Mouse (Mus musculus): Measurements from ENCODE around the gene Tmem164. TPM values are rescaled to one million over a fixed set of nuclear protein-coding genes. Genes with fewer than 3 reads are reported as not detected.

Tmem164 gene
- polyA plus RNA-seq, 1 experiment from 2014 or later: 53.7 TPM

DNA sequence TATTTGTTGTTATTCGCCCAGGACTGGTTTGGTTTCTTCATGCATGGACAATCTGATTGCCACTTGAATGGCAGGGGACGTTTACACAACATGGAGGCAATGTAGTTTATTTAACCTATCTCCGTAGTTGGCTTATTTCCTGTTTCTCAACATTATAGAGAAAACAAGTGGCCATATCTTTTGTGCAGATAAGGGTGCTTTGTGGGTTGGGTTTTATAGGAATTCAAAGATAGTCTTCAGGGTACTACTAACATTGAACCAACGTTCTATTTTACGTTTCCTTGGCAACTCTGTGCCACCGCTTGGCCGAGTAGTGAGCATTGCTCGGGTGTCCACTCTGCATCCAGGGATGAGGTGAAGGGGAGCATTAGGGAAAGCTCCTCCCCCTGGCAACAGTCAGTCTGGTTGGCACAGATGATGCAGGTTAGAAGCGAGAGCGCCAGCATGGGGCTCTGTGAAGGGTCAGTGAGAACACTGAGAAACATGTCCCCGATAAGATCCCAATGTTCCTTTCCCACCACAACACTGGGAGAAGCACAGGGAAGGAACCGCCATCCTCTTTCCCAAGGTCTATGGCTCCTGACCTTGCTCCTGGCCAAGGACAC is 148.8 kb downstream of the Tmem164 start:
- 85% methylated on average over 12 of the region's 12 CpGs for WGBS
- H3K27ac ChIP-seq: no peak overlapping the region
- no peak for ATAC-seq (ENCODE audit: insufficient number of reproducible peaks, insufficient read depth, low FRiP score, low TSS enrichment, low read depth)
- 0 out of 2 replicates have a peak, but pooled peaks cover 3% of the 10 kb centered on the region for H3K4me1 ChIP-seq
- H3K9ac ChIP-seq: no peak overlapping the region
- peaks cover 6% of the 10 kb centered on the region; the same call in 1 of the 2 replicates for H3K27me3 ChIP-seq
- no peak overlapping the region for H3K4me2 ChIP-seq
- no peaks in the 10 kb centered on the region for H3K36me3 ChIP-seq
- no peaks in the 10 kb centered on the region for H3K9me3 ChIP-seq
- H3K4me3 ChIP-seq: no peak overlapping the region

DNA sequence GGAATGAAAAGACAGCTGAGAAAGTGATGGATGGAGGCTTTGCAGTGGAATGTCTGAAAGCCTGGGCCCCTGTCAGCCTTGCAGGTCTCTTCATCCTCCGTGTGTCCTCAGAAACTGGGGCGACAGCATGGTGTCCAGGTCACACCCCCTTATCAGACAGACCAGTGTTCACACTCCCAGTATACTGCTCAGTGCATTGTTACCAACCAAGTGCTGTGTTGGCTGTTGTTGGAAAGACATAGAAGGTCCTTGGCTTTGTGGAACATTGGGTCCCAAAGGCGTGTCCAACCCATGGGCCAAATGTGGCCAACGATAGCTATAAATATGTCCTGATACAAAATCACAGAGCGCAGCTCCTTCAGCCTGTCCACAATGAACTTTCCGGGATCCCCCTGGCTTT is 149.4 kb downstream of the Tmem164 start:
- no peak overlapping the region for H3K9ac ChIP-seq
- H3K4me2 ChIP-seq: no peak overlapping the region
- H3K4me1 ChIP-seq: 0 out of 2 replicates have a peak, but pooled peaks cover 3% of the 10 kb centered on the region
- WGBS: 91% methylated on average over 6 of the region's 6 CpGs
- no peak overlapping the region for H3K4me3 ChIP-seq
- no peak overlapping the region for H3K27ac ChIP-seq
- ATAC-seq (ENCODE audit: insufficient number of reproducible peaks, insufficient read depth, low FRiP score, low TSS enrichment, low read depth): no peak
- H3K36me3 ChIP-seq: no peaks in the 10 kb centered on the region
- H3K9me3 ChIP-seq: no peaks in the 10 kb centered on the region
- peaks cover 8% of the 10 kb centered on the region; the same call in 1 of the 2 replicates for H3K27me3 ChIP-seq

DNA sequence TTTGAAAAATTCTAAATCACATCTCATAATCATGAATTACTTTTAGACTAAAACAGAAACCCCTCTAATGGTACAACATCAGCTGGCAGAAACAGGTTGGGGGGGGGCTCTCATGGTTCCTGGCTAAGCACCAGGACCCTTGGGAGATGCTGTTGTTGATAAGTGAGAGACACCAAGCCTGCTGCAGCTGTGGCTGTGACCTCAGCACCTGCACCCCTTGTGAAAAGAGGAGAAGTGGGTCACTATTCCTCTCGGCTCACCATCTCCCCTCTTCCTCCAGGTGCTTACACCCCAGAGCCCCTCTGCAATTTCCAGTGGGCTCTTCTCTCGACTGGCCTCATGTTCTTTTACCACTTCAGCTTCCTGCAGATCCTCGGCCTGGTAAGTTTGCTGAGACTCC is 151.0 kb downstream of the Tmem164 start:
- Histone ChIP-seq H3K27me3 (peaks cover 8% of the 10 kb centered on the region; the same call in 1 of the 2 replicates), H3K4me3 (no peak overlapping the region), H3K27ac (no peak overlapping the region), H3K9ac (no peak overlapping the region), H3K36me3 (no peaks in the 10 kb centered on the region), H3K4me2 (no peak overlapping the region), H3K9me3 (no peaks in the 10 kb centered on the region), H3K4me1 (0 out of 2 replicates have a peak, but pooled peaks cover 3% of the 10 kb centered on the region)
- ATAC-seq (ENCODE audit: insufficient number of reproducible peaks, insufficient read depth, low FRiP score, low TSS enrichment, low read depth): no peak
- 72% methylated on average over 3 of the region's 3 CpGs for WGBS

DNA sequence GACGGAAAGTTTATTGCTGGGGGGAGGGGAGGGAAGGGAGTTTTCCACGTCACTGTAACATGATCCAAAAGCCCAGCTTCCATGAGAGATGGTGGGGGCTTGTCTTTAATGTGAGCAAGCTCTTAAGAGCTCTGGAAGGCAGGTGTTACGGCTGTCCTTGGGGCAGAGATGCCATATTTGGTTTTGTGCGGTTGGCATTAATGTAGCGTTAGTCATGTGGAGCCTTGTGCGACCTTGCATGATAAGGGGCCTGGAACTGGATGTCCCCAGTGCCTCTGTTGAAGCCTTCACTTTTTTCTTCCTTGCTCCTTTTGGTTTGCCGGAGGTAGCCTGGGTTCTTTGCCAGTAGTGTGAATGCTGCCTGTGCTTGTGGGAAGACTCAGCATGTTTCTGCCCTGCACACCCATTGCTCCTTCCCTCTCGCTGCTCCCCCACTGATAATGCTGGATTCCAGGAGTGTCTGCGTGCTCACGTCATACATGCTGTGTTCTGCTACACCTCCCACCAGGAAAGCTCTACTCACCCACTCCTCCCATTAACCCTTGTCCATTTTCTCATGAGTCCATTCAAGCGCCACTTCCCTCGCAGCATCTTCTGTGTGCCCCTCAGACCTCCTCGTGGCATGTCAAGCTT is 152.1 kb downstream of the Tmem164 start:
- ATAC-seq (ENCODE audit: insufficient number of reproducible peaks, insufficient read depth, low FRiP score, low TSS enrichment, low read depth): no peak
- 79% methylated on average over 13 of the region's 13 CpGs for WGBS
- Histone ChIP-seq H3K27ac (no peak overlapping the region), H3K4me1 (0 out of 2 replicates have a peak, but pooled peaks cover 3% of the 10 kb centered on the region), H3K4me2 (no peak overlapping the region), H3K36me3 (no peaks in the 10 kb centered on the region), H3K27me3 (peaks cover 12% of the 10 kb centered on the region; the same call in 1 of the 2 replicates), H3K9me3 (no peaks in the 10 kb centered on the region), H3K9ac (no peak overlapping the region), H3K4me3 (no peak overlapping the region)

DNA sequence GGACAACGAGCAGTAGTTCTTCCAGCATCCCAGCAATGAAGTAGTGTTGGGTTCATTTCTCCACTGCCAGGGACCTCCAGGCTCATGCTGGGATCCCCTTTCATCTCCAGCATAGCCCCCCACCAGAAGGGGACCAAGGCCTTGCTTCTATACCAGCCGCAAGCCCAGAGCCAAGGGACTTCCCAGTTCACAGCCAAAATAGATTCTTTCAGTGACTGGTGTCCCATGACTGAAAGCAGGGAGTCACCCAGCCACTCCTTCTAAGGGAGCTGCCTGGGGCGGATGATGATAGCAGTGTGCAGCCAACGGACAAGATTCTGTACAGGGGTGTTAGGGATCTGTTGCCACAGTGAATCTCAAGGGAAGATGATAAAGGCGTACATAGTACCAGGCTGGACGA is 153.6 kb downstream of the Tmem164 start:
- H3K9ac ChIP-seq: no peak overlapping the region
- 0 out of 2 replicates have a peak, but pooled peaks cover 3% of the 10 kb centered on the region for H3K4me1 ChIP-seq
- H3K4me3 ChIP-seq: no peak overlapping the region
- no peak for ATAC-seq (ENCODE audit: insufficient number of reproducible peaks, insufficient read depth, low FRiP score, low TSS enrichment, low read depth)
- no peaks in the 10 kb centered on the region for H3K36me3 ChIP-seq
- WGBS: 92% methylated on average over 6 of the region's 6 CpGs
- no peaks in the 10 kb centered on the region for H3K9me3 ChIP-seq
- no peak overlapping the region for H3K4me2 ChIP-seq
- no peak overlapping the region for H3K27ac ChIP-seq
- H3K27me3 ChIP-seq: peaks cover 10% of the 10 kb centered on the region; the same call in 1 of the 2 replicates

DNA sequence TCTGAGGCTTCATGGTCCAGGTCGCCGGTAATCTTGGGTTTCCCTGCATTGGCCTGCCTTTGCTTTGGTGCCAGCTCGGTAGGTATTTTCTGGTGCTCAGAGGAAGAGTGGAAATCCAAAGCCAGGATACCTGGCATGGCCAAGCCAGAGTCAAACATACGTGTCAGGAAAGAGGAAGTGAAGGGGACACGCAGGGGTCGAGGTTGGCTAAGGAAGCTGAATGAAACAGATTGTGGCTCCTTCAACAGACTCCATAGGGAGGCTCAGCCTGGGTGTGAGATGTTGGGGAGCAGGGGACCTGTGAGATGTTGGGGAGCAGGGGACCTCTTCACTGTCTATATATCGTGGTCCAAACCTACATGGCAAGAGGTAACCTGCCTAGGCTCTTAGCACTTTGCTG is 155.2 kb downstream of the Tmem164 start:
- no peak overlapping the region for H3K27ac ChIP-seq
- ATAC-seq (ENCODE audit: insufficient number of reproducible peaks, insufficient read depth, low FRiP score, low TSS enrichment, low read depth): no peak
- no peaks in the 10 kb centered on the region for H3K9me3 ChIP-seq
- no peaks in the 10 kb centered on the region for H3K36me3 ChIP-seq
- H3K9ac ChIP-seq: no peak overlapping the region
- no peak overlapping the region for H3K4me2 ChIP-seq
- H3K4me3 ChIP-seq: no peak overlapping the region
- 92% methylated on average over 7 of the region's 7 CpGs for WGBS
- 0 out of 2 replicates have a peak, but pooled peaks cover 3% of the 10 kb centered on the region for H3K4me1 ChIP-seq
- peaks cover 20% of the 10 kb centered on the region; the same call in 1 of the 2 replicates for H3K27me3 ChIP-seq

DNA sequence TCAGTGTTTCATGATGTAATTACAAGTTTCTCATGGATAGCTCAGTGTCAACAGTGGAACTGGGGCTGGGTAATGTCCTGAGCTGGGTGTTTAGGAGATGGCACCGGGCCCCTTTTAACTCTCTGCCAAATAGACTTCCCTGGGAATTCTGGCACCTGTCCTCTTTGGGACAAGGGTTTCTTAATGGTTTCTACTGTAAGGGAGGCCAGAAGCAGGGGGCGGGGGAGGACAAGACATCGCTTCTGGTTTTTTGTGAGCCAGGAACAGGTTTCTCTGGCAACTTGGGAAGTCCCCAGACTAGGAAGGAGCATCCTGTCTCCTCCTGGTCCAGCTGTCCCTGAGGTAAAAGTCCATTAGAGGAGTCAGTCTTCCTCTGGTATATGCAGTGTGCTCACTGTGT is 156.1 kb downstream of the Tmem164 start:
- H3K4me3 ChIP-seq: no peak overlapping the region
- H3K27me3 ChIP-seq: peaks cover 20% of the 10 kb centered on the region; the same call in 1 of the 2 replicates
- no peak for ATAC-seq (ENCODE audit: insufficient number of reproducible peaks, insufficient read depth, low FRiP score, low TSS enrichment, low read depth)
- H3K27ac ChIP-seq: no peak overlapping the region
- no peak overlapping the region for H3K9ac ChIP-seq
- no peak overlapping the region for H3K4me2 ChIP-seq
- 90% methylated on average over 3 of the region's 3 CpGs for WGBS
- no peaks in the 10 kb centered on the region for H3K36me3 ChIP-seq
- H3K9me3 ChIP-seq: no peaks in the 10 kb centered on the region
- H3K4me1 ChIP-seq: 0 out of 2 replicates have a peak, but pooled peaks cover 3% of the 10 kb centered on the region

DNA sequence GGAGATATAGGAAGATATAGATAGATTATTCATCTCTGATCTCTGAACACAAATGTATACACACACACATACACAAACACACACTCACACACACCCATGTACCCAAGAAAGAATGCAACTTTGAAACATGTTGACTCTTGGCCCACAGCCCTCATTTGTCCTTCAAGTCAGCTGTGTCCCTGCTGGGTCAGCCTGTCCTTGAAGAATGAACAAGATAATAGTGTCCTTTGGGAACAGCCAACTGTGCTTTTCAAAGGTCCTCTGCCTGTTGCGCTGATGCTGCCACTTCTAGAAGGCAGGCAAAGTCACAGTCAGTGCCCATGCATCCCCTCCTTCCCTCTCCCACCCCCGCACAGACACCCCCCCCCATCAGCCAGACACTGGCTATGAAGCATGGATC is 157.6 kb downstream of the Tmem164 start:
- ATAC-seq (ENCODE audit: insufficient number of reproducible peaks, insufficient read depth, low FRiP score, low TSS enrichment, low read depth): no peak
- H3K4me2 ChIP-seq: no peak overlapping the region
- no peaks in the 10 kb centered on the region for H3K9me3 ChIP-seq
- H3K4me3 ChIP-seq: no peak overlapping the region
- H3K27ac ChIP-seq: no peak overlapping the region
- no peaks in the 10 kb centered on the region for H3K36me3 ChIP-seq
- 81% methylated on average over 2 of the region's 2 CpGs for WGBS
- no peak overlapping the region for H3K9ac ChIP-seq
- H3K27me3 ChIP-seq: peaks cover 20% of the 10 kb centered on the region; the same call in 1 of the 2 replicates
- H3K4me1 ChIP-seq: no peaks in the 10 kb centered on the region

DNA sequence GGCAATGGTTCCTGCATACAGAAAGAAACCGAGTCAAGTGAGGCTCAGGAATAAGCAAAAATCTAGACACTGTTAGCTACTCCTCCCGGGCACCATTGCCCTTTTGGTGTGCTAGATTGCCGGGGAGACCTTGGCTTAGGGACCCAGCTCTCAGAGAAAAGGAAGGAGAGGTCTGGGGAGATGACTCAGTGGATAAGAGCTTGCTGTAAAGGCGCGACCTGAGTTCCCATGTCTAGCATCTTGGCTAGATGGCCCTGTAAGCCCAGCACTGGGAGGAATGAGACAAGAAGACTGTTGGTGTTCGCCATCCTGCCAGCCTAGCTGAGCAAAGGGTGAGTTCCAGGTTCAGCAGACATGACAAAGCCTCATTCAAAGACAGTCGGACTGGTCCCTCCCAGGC is 158.2 kb downstream of the Tmem164 start:
- no peaks in the 10 kb centered on the region for H3K4me1 ChIP-seq
- H3K27me3 ChIP-seq: peaks cover 20% of the 10 kb centered on the region; the same call in 1 of the 2 replicates
- no peak overlapping the region for H3K4me3 ChIP-seq
- no peak overlapping the region for H3K9ac ChIP-seq
- no peak overlapping the region for H3K27ac ChIP-seq
- H3K9me3 ChIP-seq: no peaks in the 10 kb centered on the region
- H3K36me3 ChIP-seq: no peaks in the 10 kb centered on the region
- no peak for ATAC-seq (ENCODE audit: insufficient number of reproducible peaks, insufficient read depth, low FRiP score, low TSS enrichment, low read depth)
- no peak overlapping the region for H3K4me2 ChIP-seq
- 84% methylated on average over 7 of the region's 7 CpGs for WGBS

DNA sequence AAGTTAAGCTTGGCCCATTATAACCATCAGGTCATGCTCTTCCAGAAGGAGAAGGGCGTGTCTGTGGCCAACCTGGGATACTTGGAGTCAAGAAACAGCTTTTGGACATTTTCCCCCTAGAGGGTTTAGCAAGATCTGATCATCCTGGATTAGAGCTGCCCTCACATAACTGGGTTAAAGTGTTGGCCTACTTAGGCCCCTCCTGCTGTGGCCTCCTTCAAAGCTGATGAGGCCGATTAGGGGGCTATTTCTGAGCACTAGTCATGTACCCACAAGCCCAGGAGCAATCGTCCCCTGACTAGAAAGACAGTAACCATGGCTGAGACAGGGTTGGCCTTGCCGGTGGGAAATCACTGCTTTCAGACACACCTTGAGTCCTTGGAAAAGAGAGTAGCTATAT is 160.7 kb downstream of the Tmem164 start:
- H3K27ac ChIP-seq: no peak overlapping the region
- peaks cover 23% of the 10 kb centered on the region for H3K27me3 ChIP-seq
- no peaks in the 10 kb centered on the region for H3K4me1 ChIP-seq
- no peak for ATAC-seq (ENCODE audit: insufficient number of reproducible peaks, insufficient read depth, low FRiP score, low TSS enrichment, low read depth)
- no peak overlapping the region for H3K9ac ChIP-seq
- WGBS: 71% methylated on average over 4 of the region's 4 CpGs
- no peak overlapping the region for H3K4me2 ChIP-seq
- no peaks in the 10 kb centered on the region for H3K9me3 ChIP-seq
- H3K4me3 ChIP-seq: no peak overlapping the region
- no peaks in the 10 kb centered on the region for H3K36me3 ChIP-seq

DNA sequence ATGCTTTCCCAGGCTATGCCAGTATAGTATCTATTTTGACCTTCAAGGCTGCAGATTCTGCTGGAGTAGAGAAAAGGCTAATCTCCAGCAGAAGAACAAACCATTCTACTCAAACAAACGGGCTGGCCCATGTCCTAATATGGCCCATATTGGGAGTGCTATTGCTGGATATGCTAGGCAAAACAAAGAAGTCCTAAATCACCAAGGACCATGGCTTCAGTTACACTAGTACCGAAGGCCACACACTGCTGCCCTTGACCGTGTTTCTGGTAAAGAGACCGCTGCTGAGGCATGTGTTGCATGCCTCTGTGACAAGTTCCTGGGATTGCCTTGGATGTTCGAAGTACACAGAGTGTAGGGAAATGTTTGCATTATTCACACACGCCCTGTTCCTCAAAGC is 165.1 kb downstream of the Tmem164 start:
- Histone ChIP-seq H3K4me1 (no peaks in the 10 kb centered on the region), H3K9me3 (no peaks in the 10 kb centered on the region), H3K4me2 (no peak overlapping the region), H3K9ac (no peak overlapping the region), H3K27me3 (peaks cover 17% of the 10 kb centered on the region), H3K36me3 (no peaks in the 10 kb centered on the region), H3K27ac (no peak overlapping the region), H3K4me3 (no peak overlapping the region)
- no peak for ATAC-seq (ENCODE audit: insufficient number of reproducible peaks, insufficient read depth, low FRiP score, low TSS enrichment, low read depth)
- 84% methylated on average over 6 of the region's 6 CpGs for WGBS

DNA sequence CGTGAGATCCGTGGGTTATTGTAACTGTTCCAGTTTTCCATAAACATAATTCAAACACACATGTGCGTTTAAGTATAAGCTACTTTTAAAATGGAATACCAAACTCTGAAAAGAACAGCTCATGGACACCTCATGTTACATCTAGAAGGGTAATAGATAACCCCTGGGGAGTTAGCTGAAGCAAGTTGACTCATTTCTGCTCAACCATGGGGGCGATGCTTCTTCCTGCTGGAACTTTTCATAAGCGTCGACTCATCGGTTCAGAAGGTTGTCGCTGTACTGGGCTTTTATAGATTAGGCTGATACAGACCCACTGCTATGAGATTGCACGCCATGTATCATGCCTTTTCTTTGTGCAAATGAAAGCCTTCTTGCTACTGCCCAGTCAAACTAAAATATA is 166.8 kb downstream of the Tmem164 start:
- H3K4me3 ChIP-seq: no peak overlapping the region

More for the DNA sequence above, 166.8 kb downstream of the Tmem164 start:
- Histone ChIP-seq H3K4me2 (no peak overlapping the region), H3K9me3 (no peaks in the 10 kb centered on the region), H3K27me3 (peaks cover 17% of the 10 kb centered on the region), H3K27ac (no peak overlapping the region), H3K4me1 (no peaks in the 10 kb centered on the region), H3K36me3 (no peaks in the 10 kb centered on the region), H3K9ac (no peak overlapping the region)
- no peak for ATAC-seq (ENCODE audit: insufficient number of reproducible peaks, insufficient read depth, low FRiP score, low TSS enrichment, low read depth)
- 84% methylated on average over 9 of the region's 9 CpGs for WGBS
